Mouse (Mus musculus) MEL (cell line): ENCODE results near the gene Gm765. TPM values are rescaled to one million over a fixed set of nuclear protein-coding genes. Genes with fewer than 3 reads are reported as not detected.

ENCODE experiments used
- DNase-seq: peaks from one replicate; pipeline ENCODE4 v3.0.0; 2011; ENCODE audit warnings: low read depth, low spot score
- H3K27ac ChIP-seq: 2 replicates; pipeline ENCODE4 v1.5.1; 2012; ENCODE audit warnings: low read depth, mild to moderate bottlenecking, control low read depth, low read length, moderate library complexity; ENCODE audit not compliant: control insufficient read depth
- H3K27me3 ChIP-seq, 2 experiments: fragments of 150-350 bp in 1 of 2; sonication (generic) in 1 of 2; 2 replicates each; pipeline ENCODE4 v1.6.1; 2012; ENCODE audit warnings: low read length in 2 of 2, mild to moderate bottlenecking in 2 of 2, improper control_type of control experiment in 1 of 2, moderate library complexity in 1 of 2; ENCODE audit not compliant: insufficient read depth in 2 of 2, control insufficient read depth in 1 of 2
- H3K36me3 ChIP-seq, 2 experiments: 2 replicates each; pipeline ENCODE4 v1.6.1; 2012 to 2014; ENCODE audit warnings: low read length in 2 of 2, improper control_type of control experiment in 1 of 2, inconsistent platforms in 1 of 2, mild to moderate bottlenecking in 1 of 2; ENCODE audit not compliant: insufficient read depth in 2 of 2, control insufficient read depth in 1 of 2
- H3K4me1 ChIP-seq, 2 experiments: fragments of 150-350 bp in 1 of 2; sonication (generic) in 1 of 2; 2 replicates each; pipeline ENCODE4 v1.6.1; 2012; ENCODE audit warnings: low read length in 2 of 2, improper control_type of control experiment in 1 of 2, mild to moderate bottlenecking in 1 of 2; ENCODE audit not compliant: insufficient read depth in 2 of 2, control insufficient read depth in 1 of 2
- H3K4me3 ChIP-seq, 2 experiments: fragments of 150-350 bp in 1 of 2; sonication (generic) in 1 of 2; 2 replicates each; pipeline ENCODE4 v1.5.1; 2012; ENCODE audit warnings: low read depth in 2 of 2, low read length in 2 of 2, mild to moderate bottlenecking in 2 of 2, moderate library complexity in 2 of 2, control low read depth in 1 of 2, improper control_type of control experiment in 1 of 2; ENCODE audit not compliant: control insufficient read depth in 1 of 2, insufficient read depth in 1 of 2
- H3K79me2 ChIP-seq: 2 replicates; pipeline ENCODE4 v1.6.1; 2012; ENCODE audit warnings: mild to moderate bottlenecking, low read length, moderate library complexity; ENCODE audit not compliant: control insufficient read depth, poor library complexity, insufficient read depth
- H3K9ac ChIP-seq: 2 replicates; pipeline ENCODE4 v1.6.1; 2012; ENCODE audit warnings: low read depth, mild to moderate bottlenecking, control low read depth, low read length, moderate library complexity; ENCODE audit not compliant: control insufficient read depth, poor library complexity, severe bottlenecking
- H3K9me3 ChIP-seq: fragments of 150-350 bp; sonication (generic); replicated peaks from 2 replicates; pipeline ENCODE4 v1.6.1; 2012; ENCODE audit warnings: mild to moderate bottlenecking, low read length, improper control_type of control experiment, moderate library complexity; ENCODE audit not compliant: insufficient read depth
- CTCF ChIP-seq, 3 experiments: IDR thresholded peaks in 2 of 3; conservative IDR thresholded peaks in 1 of 3; 2 replicates each; pipeline ENCODE4 v1.5.1; 2011 to 2012; ENCODE audit warnings: low read length in 3 of 3, low read depth in 2 of 3, mild to moderate bottlenecking in 2 of 3, improper control_type of control experiment in 1 of 3, inconsistent platforms in 1 of 3, mixed read lengths in 1 of 3, moderate library complexity in 1 of 3; ENCODE audit not compliant: control insufficient read depth in 1 of 3, insufficient read depth in 1 of 3, poor library complexity in 1 of 3, severe bottlenecking in 1 of 3
- ELF1 ChIP-seq: IDR thresholded peaks from 2 replicates; pipeline ENCODE4 v1.6.1; 2014; ENCODE audit warnings: low read depth, mild to moderate bottlenecking, inconsistent platforms, low read length, improper control_type of control experiment, moderate library complexity
- EP300 ChIP-seq, 2 experiments: IDR thresholded peaks; 2 replicates each; pipeline ENCODE4 v1.6.1; 2011; ENCODE audit warnings: improper control_type of control experiment in 2 of 2, low read length in 2 of 2, low read depth in 1 of 2, mild to moderate bottlenecking in 1 of 2
- GATA1 ChIP-seq: IDR thresholded peaks from 2 replicates; pipeline ENCODE4 v1.6.1; 2011; ENCODE audit warnings: low read depth, low read length, improper control_type of control experiment
- JUND ChIP-seq: IDR thresholded peaks from 2 replicates; pipeline ENCODE4 v1.6.1; 2011; ENCODE audit warnings: low read depth, mild to moderate bottlenecking, improper control_type of control experiment, low read length
- MAZ ChIP-seq: IDR thresholded peaks from 2 replicates; pipeline ENCODE4 v1.6.1; 2012; ENCODE audit warnings: low read depth, mild to moderate bottlenecking, inconsistent platforms, low read length, improper control_type of control experiment
- MEF2A ChIP-seq: IDR thresholded peaks from 2 replicates; pipeline ENCODE4 v1.6.1; 2014; ENCODE audit warnings: low read depth, mild to moderate bottlenecking, inconsistent platforms, low read length, improper control_type of control experiment; ENCODE audit not compliant: poor library complexity, insufficient replicate concordance, severe bottlenecking; ENCODE audit errors: extremely low read depth
- MYC ChIP-seq: IDR thresholded peaks from 2 replicates; pipeline ENCODE4 v1.6.1; 2011; ENCODE audit warnings: low read depth, mild to moderate bottlenecking, low read length, improper control_type of control experiment, moderate library complexity
- NRF1 ChIP-seq: IDR thresholded peaks from 2 replicates; pipeline ENCODE4 v1.6.1; 2014; ENCODE audit warnings: low read depth, mild to moderate bottlenecking, inconsistent platforms, low read length, improper control_type of control experiment, moderate library complexity; ENCODE audit not compliant: poor library complexity, insufficient read depth, severe bottlenecking
- RCOR1 ChIP-seq: IDR thresholded peaks from 2 replicates; pipeline ENCODE4 v1.6.1; 2012; ENCODE audit warnings: low read depth, mild to moderate bottlenecking, inconsistent platforms, low read length, improper control_type of control experiment
- SIN3A ChIP-seq: IDR thresholded peaks from 2 replicates; pipeline ENCODE4 v1.6.1; 2012; ENCODE audit warnings: low read length, improper control_type of control experiment, inconsistent platforms
- TAL1 ChIP-seq: IDR thresholded peaks from 2 replicates; pipeline ENCODE4 v1.6.1; 2012; ENCODE audit warnings: mild to moderate bottlenecking, inconsistent platforms, low read length, moderate library complexity, mixed read lengths
- TCF12 ChIP-seq: IDR thresholded peaks from 2 replicates; pipeline ENCODE4 v1.6.1; 2014; ENCODE audit warnings: low read depth, mild to moderate bottlenecking, inconsistent platforms, low read length, improper control_type of control experiment, moderate library complexity
- UBTF ChIP-seq: IDR thresholded peaks from 2 replicates; pipeline ENCODE4 v1.6.1; 2012; ENCODE audit warnings: low read depth, mild to moderate bottlenecking, inconsistent platforms, low read length, improper control_type of control experiment, moderate library complexity, borderline replicate concordance; ENCODE audit not compliant: insufficient read depth
- USF1 ChIP-seq: IDR thresholded peaks from 2 replicates; pipeline ENCODE4 v1.6.1; 2014; ENCODE audit warnings: low read depth, mild to moderate bottlenecking, inconsistent platforms, low read length, improper control_type of control experiment, moderate library complexity
- ZNF384 ChIP-seq: IDR thresholded peaks from 2 replicates; pipeline ENCODE4 v1.6.1; 2012; ENCODE audit warnings: low read depth, mild to moderate bottlenecking, inconsistent platforms, low read length, improper control_type of control experiment
- polyA plus RNA-seq, 2 experiments: library from polyadenylated mRNA; stranded (reverse) in 1 of 2; unstranded in 1 of 2; fragments of >175 nt in 1 of 2; fragments of >200 nt in 1 of 2; gene quantifications; 2 replicates each; pipeline versions ENCODE4 v1.2.1 to v1.2.4; 2012; ENCODE audit warnings: low replicate concordance in 2 of 2, low read depth in 1 of 2; ENCODE audit not compliant: insufficient read length in 2 of 2, insufficient read depth in 1 of 2, missing spikeins in 1 of 2
- total RNA-seq: library from RNA; depleted of rRNA; stranded (reverse); fragments of 300-350 nt; gene quantifications from 2 replicates; pipeline ENCODE4 v1.2.3, GENCODE M21; 2012

Gene Gm765
- total and polyA plus RNA-seq, 3 experiments = not detected

DNA sequence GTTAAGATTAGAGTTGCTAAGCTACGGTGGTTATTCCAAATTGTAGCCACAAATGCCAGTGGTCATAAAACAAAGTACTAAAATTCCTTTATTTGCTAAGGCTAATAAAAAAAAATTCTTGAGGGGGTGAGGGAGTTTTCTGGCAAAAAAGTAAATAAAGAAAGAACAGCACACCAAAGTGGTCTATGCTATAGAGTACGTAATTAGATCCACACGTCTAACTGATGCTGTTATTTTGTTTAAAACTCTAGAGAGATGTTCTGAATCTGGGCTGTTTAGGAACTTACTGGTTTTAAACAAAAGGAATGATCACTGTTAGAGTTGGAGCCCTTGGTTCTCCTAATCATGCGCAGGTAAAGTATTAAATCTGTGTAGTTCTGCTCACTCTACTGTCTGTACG is 50.5 kb downstream of the Gm765 start:
- Histone ChIP-seq H3K4me3 (no peak overlapping the region), H3K27ac (no peak overlapping the region), H3K79me2 (no peaks in the 10 kb centered on the region), H3K27me3 (no peaks in the 10 kb centered on the region), H3K9me3 (no peaks in the 10 kb centered on the region), H3K4me1 (no peaks in the 10 kb centered on the region), H3K36me3 (no peaks in the 10 kb centered on the region), H3K9ac (no peak overlapping the region)
- DNase-seq = no peak
- no peak for TF ChIP-seq UBTF
- TF ChIP-seq GATA1 = no peak
- no peak for TF ChIP-seq MYC
- no peak for TF ChIP-seq JUND
- TF ChIP-seq MEF2A = no peak
- TF ChIP-seq TCF12 = no peak
- TF ChIP-seq RCOR1 = no peak
- no peak for TF ChIP-seq SIN3A
- TF ChIP-seq EP300 (IDR thresholded peaks at IDR 0.05; ENCODE audit: low read depth in 1 of 2, low read length in 2 of 2) = no peak
- TF ChIP-seq TAL1 = no peak
- no peak for TF ChIP-seq NRF1
- TF ChIP-seq CTCF (IDR thresholded peaks at IDR 0.05 in 2 of 3, conservative IDR thresholded peaks at IDR 0.05 in 1 of 3; ENCODE audit: control insufficient read depth in 1 of 3, insufficient read depth in 1 of 3, low read depth in 2 of 3, low read length in 3 of 3, poor library complexity in 1 of 3, severe bottlenecking in 1 of 3) = no peak

- TF ChIP-seq MAZ = no peak
These were observed 54.2 kb downstream of the Gm765 start for GRCm38 (mm10) chr6:98288316-98288715.

GRCm38 (mm10) chr6:98287521-98287920 is 55.0 kb downstream of the Gm765 start:
- no peaks in the 10 kb centered on the region for H3K27me3 ChIP-seq
- H3K79me2 ChIP-seq = no peaks in the 10 kb centered on the region
- no peak for TF ChIP-seq ZNF384
- no peak for TF ChIP-seq RCOR1
- TF ChIP-seq USF1 = no peak
- no peak for TF ChIP-seq ELF1
- H3K9ac ChIP-seq = no peak overlapping the region
- no peaks in the 10 kb centered on the region for H3K4me1 ChIP-seq
- H3K4me3 ChIP-seq = no peak overlapping the region
- H3K36me3 ChIP-seq = no peaks in the 10 kb centered on the region
- H3K27ac ChIP-seq = no peak overlapping the region
- H3K9me3 ChIP-seq = no peaks in the 10 kb centered on the region
- DNase-seq = no peak

More at GRCm38 (mm10) chr6:98288316-98288715, 54.2 kb downstream of the Gm765 start:
- no peaks in the 10 kb centered on the region for H3K36me3 ChIP-seq
- H3K4me3 ChIP-seq = no peak overlapping the region
- H3K79me2 ChIP-seq = no peaks in the 10 kb centered on the region
- no peak for DNase-seq
- no peak overlapping the region for H3K27ac ChIP-seq
- H3K9ac ChIP-seq = no peak overlapping the region
- H3K9me3 ChIP-seq = no peaks in the 10 kb centered on the region
- H3K4me1 ChIP-seq = no peaks in the 10 kb centered on the region
- H3K27me3 ChIP-seq = no peaks in the 10 kb centered on the region
